Mouse (Mus musculus): Measurements from ENCODE around the gene Tmprss11c. TPM values are rescaled to one million over a fixed set of nuclear protein-coding genes. Genes with fewer than 3 reads are reported as not detected.
"Not testable (repeated sequence)": the region's sequence is repeated elsewhere in the genome, so short reads cannot be mapped to it uniquely, and the experiment has no call there.

Tmprss11c gene
- not detected in 2 replicates for total RNA-seq (2021)
- long read RNA-seq, result 0 reads

GRCm38 (mm10) chr5:86289208-86289607 is at the start of gene Tmprss11c:
Tmprss11c (minus strand) TSS chr5:86289308.
- no peak for DNase-seq

GRCm38 (mm10) chr5:86318018-86318956 is 29.2 kb upstream of the Tmprss11c start:
- not testable (repeated sequence) for DNase-seq

- no peak for DNase-seq
Measured at GRCm38 (mm10) chr5:86306116-86306515, 17.0 kb upstream of the Tmprss11c start.

DNA sequence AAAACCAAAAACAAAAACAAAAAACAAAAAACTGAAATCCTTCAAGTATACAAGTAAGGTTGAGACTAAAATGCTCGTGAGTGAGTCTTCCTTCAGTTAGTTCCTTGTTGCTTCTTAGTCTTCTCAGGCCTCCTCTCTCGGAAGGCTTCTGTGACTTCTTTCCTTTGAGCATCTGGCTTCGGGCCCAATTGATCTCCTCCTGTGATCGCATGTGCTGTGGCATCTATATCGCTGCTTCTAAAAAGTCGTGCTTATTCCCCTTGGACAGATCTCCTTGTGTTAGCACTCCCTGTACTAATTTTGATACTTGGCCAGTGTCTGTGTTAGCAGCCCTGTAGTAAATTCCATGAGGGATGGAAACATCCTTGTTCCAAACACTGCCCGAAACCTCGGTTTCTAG is 14.8 kb upstream of the Tmprss11c start:
- no peak for DNase-seq

GRCm38 (mm10) chr5:86246559-86246958 is 42.5 kb downstream of the Tmprss11c start:
- DNase-seq, result no peak

GRCm38 (mm10) chr5:86244880-86245279 is 44.2 kb downstream of the Tmprss11c start:
- no peak for DNase-seq

DNA sequence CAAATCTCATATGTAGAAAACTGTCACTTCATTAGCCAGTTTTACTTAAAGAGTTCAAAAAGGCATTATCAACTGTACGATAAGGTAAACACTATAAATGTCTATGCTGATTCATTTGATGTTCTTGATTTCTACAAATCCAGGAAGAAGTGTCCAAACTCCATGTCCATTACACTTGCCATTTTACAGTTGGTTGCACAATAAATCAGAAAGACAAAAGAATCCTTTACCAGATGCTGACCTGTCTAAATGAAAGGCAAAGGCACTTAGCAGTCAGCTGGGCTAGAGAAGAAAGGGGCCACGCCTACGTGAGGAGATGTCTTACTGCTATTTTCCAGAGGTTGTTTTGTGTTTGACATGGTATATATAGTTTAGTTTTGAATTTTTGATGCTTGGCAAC is 44.8 kb downstream of the Tmprss11c start:
- DNase-seq, result no peak

DNA sequence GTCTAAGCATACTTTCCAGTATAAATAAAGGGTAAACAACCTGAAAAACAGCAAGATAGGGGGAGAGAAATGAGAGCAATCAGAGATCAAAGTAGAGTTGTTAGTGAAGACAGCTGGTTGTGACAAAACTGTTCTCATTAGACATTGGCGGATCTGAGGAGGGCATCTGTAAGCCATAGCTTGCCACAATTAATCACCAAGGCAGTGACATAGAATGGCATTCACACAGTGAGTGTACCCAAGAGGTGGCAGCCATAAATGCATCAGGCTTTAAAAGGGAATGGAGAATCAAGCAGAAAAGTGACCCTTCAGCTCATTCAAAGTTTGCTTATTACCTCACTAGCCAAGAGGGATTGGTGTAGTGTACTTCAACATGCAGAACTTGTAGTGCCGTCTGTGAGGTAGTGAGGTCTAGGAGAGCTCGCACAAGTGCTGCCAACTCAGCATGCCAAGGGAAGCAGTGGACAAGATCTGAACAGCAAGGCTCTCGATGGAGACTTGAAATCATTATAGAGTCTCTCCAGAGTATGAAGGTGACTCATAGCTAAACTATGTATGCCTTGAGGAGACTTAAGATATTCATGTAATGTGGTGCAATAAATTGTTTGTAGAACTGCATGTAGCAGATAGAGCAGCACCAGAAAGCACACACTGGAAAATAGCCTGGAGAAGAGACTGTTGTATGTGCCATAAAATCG is 61.8 kb downstream of the Tmprss11c start:
- DNase-seq, result no peak

- DNase-seq, result no peak
Measured at GRCm38 (mm10) chr5:86197801-86198200, 91.3 kb downstream of the Tmprss11c start, which contains the start of gene Gnrhr. Gnrhr (minus strand) TSS chr5:86197901.

GRCm38 (mm10) chr5:86191356-86191755 is 97.8 kb downstream of the Tmprss11c start:
- no peak for DNase-seq

- DNase-seq, result no peak
Measured at GRCm38 (mm10) chr5:86190770-86191169, 98.3 kb downstream of the Tmprss11c start.

- DNase-seq, result no peak
Measured at GRCm38 (mm10) chr5:86190290-86190689, 98.8 kb downstream of the Tmprss11c start.

- no peak for DNase-seq
Measured at GRCm38 (mm10) chr5:86187441-86187840, 101.7 kb downstream of the Tmprss11c start.

Other genes with a start within 250 kb of the Tmprss11c start
- gene Cenpc1, start 223.7 kb downstream of the Tmprss11c start, total RNA-seq (2021), result 16.6 and 17.1 TPM in 2 replicates
- 0.73 TPM in 1 of 2 replicates, not detected in the other for gene Stap1, start 217.6 kb downstream of the Tmprss11c start, total RNA-seq (2021)
- 17.9 and 19.9 TPM in 2 replicates for gene Uba6, start 116.5 kb downstream of the Tmprss11c start, total RNA-seq (2021)
- 0.12 TPM in 1 of 2 replicates, not detected in the other for gene Gnrhr, start 91.4 kb downstream of the Tmprss11c start, total RNA-seq (2021)
- gene Tmprss11d, start 84.1 kb upstream of the Tmprss11c start, total RNA-seq (2021), result not detected in 2 replicates
- gene Tmprss11a, start 179.7 kb upstream of the Tmprss11c start, total RNA-seq (2021), result not detected in 2 replicates
- gene Tmprss11g, start 229.3 kb upstream of the Tmprss11c start, total RNA-seq (2021), result not detected in 2 replicates